Mouse (Mus musculus): ENCODE measurements around the gene Defb6.

The Defb6 gene

GRCm38 (mm10) chr8:19225161-19225560, at the start of gene Defb6:
Gene Defb6, plus strand, starts transcription at chr8:19225478.
- in situ Hi-C loops (cut with MboI, MseI) = no loop called here

GRCm38 (mm10) chr8:19238101-19238500, 12.8 kb downstream of the Defb6 start:
- in situ Hi-C loops (cut with MboI, MseI) = no loop called here

GRCm38 (mm10) chr8:19239616-19240015, 14.3 kb downstream of the Defb6 start, which contains the start of gene Defb46:
Gene Defb46, plus strand, starts transcription at chr8:19239916.
- in situ Hi-C loops (cut with MboI, MseI) = no loop called here

GRCm38 (mm10) chr8:19247280-19247679, 22.0 kb downstream of the Defb6 start, which contains the start of gene Defb5:
Gene Defb5, plus strand, starts transcription at chr8:19247580.
- in situ Hi-C loops (cut with MboI, MseI) = no loop called here

GRCm38 (mm10) chr8:19258136-19258535, 32.9 kb downstream of the Defb6 start:
- in situ Hi-C loops (cut with MboI, MseI) = no loop called here

- in situ Hi-C loops (cut with MboI, MseI) = no loop called here
Observed at GRCm38 (mm10) chr8:19259667-19260066, 34.4 kb downstream of the Defb6 start.

All from T-helper 2 cell (primary cell).